Mouse (Mus musculus) cortical plate, adult 2 months (tissue): ENCODE data around the gene Diras2.

Experiments
- CTCF ChIP-seq: fragments of 200-500 bp; IDR thresholded peaks from 2 replicates; pipeline ENCODE4 v1.5.1; 2011; ENCODE audit warnings: mild to moderate bottlenecking, control low read depth, low read length; ENCODE audit not compliant: insufficient read depth; ENCODE audit errors: extremely low read depth
- POLR2A ChIP-seq: fragments of 200-500 bp; IDR thresholded peaks from 2 replicates; pipeline ENCODE4 v1.6.1; 2011; ENCODE audit warnings: mild to moderate bottlenecking, low read length, control low read depth; ENCODE audit not compliant: insufficient read depth; ENCODE audit errors: extremely low read depth

DNA sequence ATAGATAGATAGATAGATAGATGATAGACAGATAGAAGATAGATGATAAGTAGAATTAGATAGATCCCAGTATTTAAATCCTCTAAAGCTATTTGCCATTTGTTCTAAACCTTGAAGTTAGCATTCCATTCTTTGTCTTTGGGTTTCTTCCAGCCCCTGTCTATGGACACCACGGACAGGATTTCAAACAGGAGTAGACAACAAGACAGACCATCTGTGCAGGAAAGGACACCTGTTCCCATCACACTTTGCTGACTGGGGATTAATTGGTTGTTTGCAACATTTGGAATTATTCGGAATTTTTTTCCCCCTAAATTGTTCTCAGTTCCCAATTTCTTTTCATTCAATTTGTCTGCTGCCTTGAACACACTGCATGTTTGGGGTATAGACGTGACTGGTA, 17.5 kb downstream of the Diras2 start:
- TF ChIP-seq CTCF (no peak), POLR2A (no peak)
